Mouse (Mus musculus): Measurements from ENCODE around the gene Mtch1.

- TF ChIP-seq ZKSCAN1 (IDR thresholded peaks at IDR 0.05; ENCODE audit: low read depth, low read length) (no peak), CTCF (IDR thresholded peaks at IDR 0.05 in 2 of 3, conservative IDR thresholded peaks at IDR 0.05 in 1 of 3; ENCODE audit: control insufficient read depth in 1 of 3, insufficient read depth in 1 of 3, low read depth in 2 of 3, low read length in 3 of 3, poor library complexity in 1 of 3, severe bottlenecking in 1 of 3) (peak in 1 of 3 experiments; percentile 24; a peak in 1 of 6 replicates), ZMIZ1 (IDR thresholded peaks at IDR 0.05; ENCODE audit: low read depth, low read length) (no peak), TBP (IDR thresholded peaks at IDR 0.05; ENCODE audit: low read depth, low read length) (no peak), EP300 (IDR thresholded peaks at IDR 0.05; ENCODE audit: low read depth in 1 of 2, low read length in 2 of 2) (no peak), MXI1 (IDR thresholded peaks at IDR 0.05; ENCODE audit: low read depth, low read length) (no peak), POLR2AphosphoS2 (IDR thresholded peaks at IDR 0.05; ENCODE audit: low read length) (no peak), POLR2A (IDR thresholded peaks at IDR 0.05; ENCODE audit: control insufficient read depth in 1 of 2, insufficient read depth in 1 of 2, low read depth in 1 of 2, low read length in 2 of 2, poor library complexity in 1 of 2) (no peak)
Measured at GRCm38 (mm10) chr17:29297813-29298212, 49.9 kb downstream of the Mtch1 start.
